Mouse (Mus musculus): Measurements from ENCODE around the gene Ext2. TPM values are rescaled to one million over a fixed set of nuclear protein-coding genes. Genes with fewer than 3 reads are reported as not detected.
A peak's percentile ranks its signal among the peaks of the same experiment; 100 is the strongest.

Ext2 gene
- total RNA-seq, 2 experiments from 2014 or later: 39.6 to 41.5 TPM

DNA sequence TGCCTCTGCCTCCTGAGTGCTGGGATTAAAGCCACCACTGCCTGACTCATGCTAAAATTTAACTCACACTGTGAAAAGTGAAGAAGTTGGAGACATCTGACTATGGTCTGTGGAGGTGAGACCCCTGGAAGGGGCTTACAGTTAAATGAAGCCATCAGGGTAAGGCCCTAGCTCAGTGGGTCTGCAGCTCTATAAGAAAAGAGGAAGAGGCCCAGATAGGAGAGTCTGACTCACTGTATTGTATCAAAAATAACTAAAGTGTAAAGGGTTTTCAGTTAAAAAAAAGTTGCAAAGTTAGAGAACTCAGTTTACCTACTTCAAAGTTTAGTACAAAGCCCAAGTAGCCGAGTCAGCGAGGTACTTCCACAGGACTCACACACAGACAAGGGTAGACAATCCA lies 19.4 kb downstream of the Ext2 start:
- intact Hi-C loops (cut with DNase I): no loop called here
- peak; percentile 5 for DNase-seq
- no peak for TF ChIP-seq CTCF (IDR thresholded peaks at IDR 0.05)
- Histone ChIP-seq H3K27ac (no peak overlapping the region), H3K4me3 (no peak overlapping the region)

DNA sequence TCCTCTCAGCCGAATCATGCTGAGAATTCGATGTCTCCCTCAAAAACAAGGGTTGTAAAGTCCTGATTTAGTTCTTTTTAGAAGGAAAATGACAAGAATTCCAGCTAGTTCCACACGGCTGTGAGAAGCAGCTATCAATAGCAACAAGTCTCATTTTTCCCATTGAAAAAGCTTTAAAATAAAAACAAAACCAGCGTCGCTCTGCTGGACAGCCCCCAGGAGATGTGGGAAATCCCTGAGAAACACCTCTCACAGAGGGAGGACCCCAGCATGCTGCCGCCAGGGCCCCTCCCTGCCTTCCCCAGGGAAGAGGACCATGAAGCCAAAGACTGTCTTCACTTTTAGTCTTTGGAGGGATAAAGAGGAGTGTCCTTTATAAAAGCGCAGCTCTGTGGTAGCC lies 21.3 kb downstream of the Ext2 start:
- H3K27ac ChIP-seq: peak overlapping the region; percentile 46
- TF ChIP-seq CTCF (IDR thresholded peaks at IDR 0.05): no peak
- peak; percentile 18 for DNase-seq
- intact Hi-C loops (cut with DNase I): no loop called here
- H3K4me3 ChIP-seq: no peak overlapping the region

DNA sequence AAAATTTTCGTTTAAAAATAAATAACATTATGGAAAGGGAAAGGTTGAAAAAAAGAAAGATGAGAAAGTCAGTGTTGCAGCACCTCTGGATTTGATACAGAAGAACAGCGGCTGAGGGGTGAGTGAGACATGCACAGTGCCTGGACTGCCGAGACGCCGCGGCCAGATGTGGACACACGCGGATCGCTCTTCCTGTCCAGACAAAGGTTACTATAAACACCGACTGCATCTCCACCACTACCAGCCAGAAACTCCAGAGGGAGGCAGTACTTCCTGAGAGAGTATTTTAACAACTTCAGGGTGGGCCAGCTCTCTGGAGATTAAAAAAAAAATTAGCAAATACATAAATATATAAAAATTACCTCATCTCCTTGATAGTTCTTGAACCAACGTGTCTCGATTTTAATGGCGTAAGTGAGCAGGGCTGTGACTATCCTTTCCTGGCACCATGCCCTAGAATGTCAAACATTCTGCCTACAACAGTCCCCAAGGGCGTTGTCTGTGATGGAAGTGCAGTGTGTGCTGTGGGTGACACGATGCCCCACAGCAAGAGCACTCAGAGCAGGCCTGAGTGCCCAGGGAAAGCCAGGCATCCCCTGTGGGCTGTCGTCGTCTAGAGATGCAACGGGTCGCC lies 25.1 kb downstream of the Ext2 start:
- intact Hi-C loops (cut with DNase I): no loop called here

DNA sequence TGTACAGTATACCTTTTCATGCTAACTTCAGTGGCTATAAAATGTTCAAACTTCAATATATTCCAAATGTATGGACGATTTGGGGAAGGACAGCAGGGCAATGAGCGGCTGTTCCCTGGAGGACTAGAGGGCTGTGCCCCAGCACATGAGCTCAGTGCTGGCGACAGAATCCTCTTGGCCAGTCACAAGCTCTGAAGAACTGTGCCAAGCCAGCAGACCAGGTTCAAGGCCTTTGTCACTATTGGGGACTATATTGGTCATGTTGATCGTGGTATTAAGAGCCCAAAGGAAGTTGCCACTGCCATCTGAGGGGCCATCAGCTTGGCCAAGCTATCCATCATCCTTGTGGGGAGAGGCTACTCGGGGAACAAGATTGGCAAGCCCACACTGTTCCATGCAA lies 28.0 kb downstream of the Ext2 start:
- Histone ChIP-seq H3K4me3 (no peak overlapping the region), H3K27ac (no peak overlapping the region)
- intact Hi-C loops (cut with DNase I): no loop called here
- peak; percentile 30 for DNase-seq
- TF ChIP-seq CTCF (IDR thresholded peaks at IDR 0.05): no peak

More for the DNA sequence above, 25.1 kb downstream of the Ext2 start:
- TF ChIP-seq CTCF (IDR thresholded peaks at IDR 0.05): no peak
- Histone ChIP-seq H3K4me3 (no peak overlapping the region), H3K27ac (no peak overlapping the region)
- peak; percentile 17 for DNase-seq

DNA sequence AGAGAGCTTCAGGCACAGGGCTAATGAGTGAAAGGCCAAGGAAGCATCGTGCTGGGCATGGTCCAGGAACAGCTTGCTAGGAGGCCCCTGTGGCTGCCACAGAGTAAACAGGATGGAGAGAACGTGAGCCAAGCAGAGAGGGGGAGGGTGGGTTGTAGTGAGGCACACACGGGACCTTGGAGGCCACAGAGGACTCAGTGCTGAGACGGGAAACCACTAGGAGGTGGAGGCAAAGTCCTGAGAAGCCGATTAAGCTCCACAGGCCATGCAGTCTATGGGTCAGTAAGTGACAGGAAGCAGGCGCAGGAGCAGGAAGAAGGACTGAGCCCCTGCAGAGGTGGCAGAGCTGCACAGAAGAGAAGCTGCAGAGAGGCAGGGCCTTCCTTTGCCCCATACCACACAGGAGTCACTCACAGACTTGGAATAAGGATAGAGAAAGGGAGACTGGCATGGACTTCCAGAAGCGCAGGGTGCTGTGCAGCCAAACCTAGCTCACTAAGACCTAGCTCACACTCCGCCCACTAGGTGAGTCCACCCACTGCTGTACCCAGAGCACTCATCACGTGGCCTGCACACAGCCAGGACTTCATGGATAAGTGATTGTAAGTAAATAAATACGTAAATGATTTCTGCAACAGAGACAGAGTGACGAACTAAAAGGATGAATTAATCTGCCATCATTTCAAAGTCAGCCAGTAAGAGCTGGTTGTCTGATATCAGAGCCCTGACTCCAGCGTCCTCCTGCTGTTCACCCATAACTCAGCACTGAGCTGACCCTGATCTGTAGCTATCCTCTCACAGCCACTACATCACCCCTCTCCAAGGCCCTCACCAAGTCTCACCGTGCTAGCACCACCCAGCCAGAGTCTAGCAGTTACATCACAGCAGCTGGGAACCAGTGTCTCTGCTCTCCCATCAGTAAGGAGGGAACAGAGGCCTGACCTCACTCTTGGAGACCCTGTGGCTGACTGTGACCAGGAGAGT lies 30.6 kb downstream of the Ext2 start:
- DNase-seq: peak; percentile 81
- intact Hi-C loops (cut with DNase I): no loop called here
- peak overlapping the region; percentile 63 for H3K27ac ChIP-seq
- no peak overlapping the region for H3K4me3 ChIP-seq
- TF ChIP-seq CTCF (IDR thresholded peaks at IDR 0.05): no peak

DNA sequence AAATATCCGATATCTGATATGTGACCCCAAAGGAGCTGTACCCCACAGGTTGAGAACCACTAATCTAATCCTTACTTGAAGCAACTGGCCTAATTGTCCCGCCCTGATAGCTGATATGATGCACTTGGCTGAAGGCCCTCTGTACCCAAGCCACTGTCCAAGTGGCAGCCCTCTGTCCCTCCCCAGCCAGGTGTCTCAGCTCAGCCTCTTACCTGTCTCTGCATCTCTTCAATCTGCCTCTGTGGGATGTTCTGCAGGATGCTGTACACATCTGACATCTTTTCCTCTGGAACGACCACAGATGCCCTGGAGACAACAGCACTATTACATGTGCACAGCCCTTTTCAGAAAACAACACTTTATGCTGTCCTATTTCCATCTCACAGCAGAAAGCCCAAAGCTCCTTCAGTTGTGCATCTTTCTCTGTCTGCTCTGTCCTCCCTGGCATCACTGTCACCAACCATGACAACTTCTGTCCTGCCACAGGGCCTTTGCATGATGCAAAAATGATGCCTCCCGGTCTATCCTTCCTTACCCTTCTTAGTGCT lies 31.5 kb downstream of the Ext2 start:
- Histone ChIP-seq H3K27ac (peak overlapping the region; percentile 63), H3K4me3 (no peak overlapping the region)
- no peak for TF ChIP-seq CTCF (IDR thresholded peaks at IDR 0.05)
- intact Hi-C loops (cut with DNase I): no loop called here
- peak; percentile 15 for DNase-seq

DNA sequence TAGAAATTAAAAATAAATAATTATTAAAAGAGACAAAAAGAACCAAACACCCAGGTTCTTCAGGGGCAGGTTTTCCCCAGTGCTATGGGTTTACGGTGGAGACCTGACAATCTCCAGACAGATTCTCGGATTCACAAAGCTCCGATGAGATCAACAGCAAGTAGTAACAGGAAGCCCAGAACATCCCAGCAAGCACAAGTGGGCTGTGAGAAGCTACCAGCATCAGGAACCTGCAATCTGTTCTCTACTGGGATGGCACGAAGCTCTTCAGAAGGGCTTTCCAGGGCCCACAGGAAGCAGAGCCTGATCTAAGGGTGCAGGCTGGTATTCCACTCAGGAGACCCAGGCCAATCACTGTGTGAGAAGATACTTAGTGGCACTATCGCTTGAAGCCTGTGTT lies 33.8 kb downstream of the Ext2 start:
- Histone ChIP-seq H3K27ac (no peak overlapping the region), H3K4me3 (no peak overlapping the region)
- intact Hi-C loops (cut with DNase I): loop anchor here (5.0 kb wide), 1 partner anchor 71 kb away; no protein-coding TSS in a partner anchor
- no peak for TF ChIP-seq CTCF (IDR thresholded peaks at IDR 0.05)
- DNase-seq: peak; percentile 3

DNA sequence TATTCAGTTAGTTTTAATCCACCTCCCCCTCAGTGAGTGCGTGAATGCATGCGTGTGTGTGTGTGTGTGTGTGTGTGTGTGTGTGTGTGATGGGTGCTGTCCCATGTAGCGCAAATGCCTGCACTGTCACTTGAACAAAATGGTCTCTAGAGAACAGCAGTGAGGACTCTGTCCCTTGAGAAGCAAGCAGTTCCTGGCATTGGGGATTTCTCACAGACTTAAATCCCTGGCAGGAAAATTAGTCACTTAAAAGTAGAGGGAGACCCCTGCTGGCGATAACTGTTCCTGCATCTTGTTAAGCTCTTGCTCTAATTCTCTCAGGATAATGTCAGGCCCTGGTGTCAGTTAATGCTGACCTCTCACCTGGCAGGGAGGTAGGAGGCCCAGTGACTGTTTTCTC lies 36.2 kb downstream of the Ext2 start:
- DNase-seq: peak; percentile 78
- Histone ChIP-seq H3K27ac (peak overlapping the region; percentile 32; the same call in 1 of the 2 replicates), H3K4me3 (no peak overlapping the region)
- intact Hi-C loops (cut with DNase I): loop anchor here (1.0 to 5.0 kb wide), 3 partner anchors 69 to 311 kb away; no protein-coding TSS in a partner anchor
- peak; percentile 88 for TF ChIP-seq CTCF (IDR thresholded peaks at IDR 0.05)

DNA sequence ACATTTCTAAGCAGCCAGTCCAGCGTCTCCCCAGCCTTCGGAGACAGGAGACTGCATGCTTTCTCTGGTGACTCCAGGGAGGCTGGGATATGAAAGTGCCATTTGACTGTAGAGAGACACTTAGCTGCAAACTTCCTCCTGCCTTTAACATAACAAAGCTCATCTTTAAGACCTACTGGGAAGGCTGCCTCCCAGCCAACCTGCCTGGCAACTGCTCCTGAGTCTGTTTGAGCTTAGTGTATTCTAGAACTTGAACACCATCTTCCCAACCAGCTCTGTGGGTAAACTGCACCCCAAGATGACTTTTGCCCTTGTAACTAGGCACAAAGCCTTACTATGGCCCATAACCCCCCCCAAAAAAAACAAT lies 37.0 kb downstream of the Ext2 start:
- Histone ChIP-seq H3K27ac (peak overlapping the region; percentile 32; the same call in 1 of the 2 replicates), H3K4me3 (no peak overlapping the region)
- intact Hi-C loops (cut with DNase I): loop anchor here (5.0 kb wide), 1 partner anchor 68 kb away; no protein-coding TSS in a partner anchor
- TF ChIP-seq CTCF (IDR thresholded peaks at IDR 0.05): no peak
- peak; percentile 12 for DNase-seq

DNA sequence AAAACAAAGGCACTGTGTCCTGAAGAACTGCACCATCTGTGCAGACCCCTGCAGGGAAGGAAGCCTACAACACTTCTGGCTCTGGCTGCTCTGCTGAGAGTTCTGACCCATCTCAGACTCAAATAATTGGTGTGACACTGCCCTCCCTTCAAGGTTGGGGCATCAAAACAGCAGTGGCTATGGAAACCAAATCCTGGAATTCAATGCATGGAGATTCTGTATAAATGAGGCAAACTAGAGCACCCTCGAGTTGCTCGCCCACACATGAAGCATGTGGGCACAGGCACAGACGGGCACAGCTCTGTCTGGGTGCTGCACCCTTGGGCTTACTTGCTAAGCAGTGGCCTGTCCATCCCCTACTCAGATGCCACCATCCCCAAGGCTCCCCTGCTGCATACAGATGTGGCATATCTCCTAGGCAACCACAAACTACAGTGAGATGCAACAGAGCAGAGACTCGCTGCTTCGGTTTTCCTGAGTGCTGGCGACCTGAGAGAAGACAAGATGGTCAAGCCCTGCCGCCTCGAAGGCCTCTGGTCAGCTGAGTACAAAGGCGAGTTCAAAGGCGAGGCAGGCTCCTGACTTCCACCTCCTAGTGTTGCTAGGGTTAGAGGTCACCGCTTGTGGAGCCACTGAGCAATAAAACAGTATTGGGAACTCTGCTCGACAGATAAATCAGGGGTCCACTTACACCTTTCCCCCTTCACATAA lies 37.5 kb downstream of the Ext2 start:
- H3K27ac ChIP-seq: no peak overlapping the region
- no peak overlapping the region for H3K4me3 ChIP-seq
- DNase-seq: peak; percentile 7
- intact Hi-C loops (cut with DNase I): loop anchor here (5.0 kb wide), 1 partner anchor 68 kb away; no protein-coding TSS in a partner anchor
- no peak for TF ChIP-seq CTCF (IDR thresholded peaks at IDR 0.05)

DNA sequence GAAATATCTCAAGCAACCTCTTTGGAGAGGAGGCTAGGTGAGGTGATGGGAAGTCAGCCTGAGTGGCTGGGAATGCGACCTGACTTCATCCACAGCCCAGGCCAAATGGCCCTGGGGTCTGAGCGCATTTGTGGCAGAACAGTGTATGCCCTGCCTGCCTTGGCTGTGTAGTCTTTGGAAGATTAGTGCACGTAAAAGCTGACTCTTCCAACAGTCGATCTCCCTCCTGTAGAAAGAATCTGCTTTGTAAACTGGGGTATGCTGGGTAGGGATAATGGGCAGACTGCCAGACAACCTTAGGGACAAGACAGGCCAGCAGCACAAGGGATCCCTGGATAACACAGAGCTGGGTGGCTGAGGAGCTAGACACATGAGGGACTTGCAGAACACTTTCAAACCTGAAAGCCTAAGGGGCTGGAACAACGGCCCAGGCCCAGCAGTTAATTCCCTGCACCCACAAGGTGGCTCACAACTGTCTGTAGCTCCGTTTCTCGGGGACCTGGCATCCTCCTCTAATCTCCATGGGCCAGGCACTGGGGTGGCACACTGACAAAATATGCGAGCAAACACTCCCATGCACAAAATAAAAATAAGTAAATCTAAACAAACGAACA lies 38.3 kb downstream of the Ext2 start:
- intact Hi-C loops (cut with DNase I): no loop called here

DNA sequence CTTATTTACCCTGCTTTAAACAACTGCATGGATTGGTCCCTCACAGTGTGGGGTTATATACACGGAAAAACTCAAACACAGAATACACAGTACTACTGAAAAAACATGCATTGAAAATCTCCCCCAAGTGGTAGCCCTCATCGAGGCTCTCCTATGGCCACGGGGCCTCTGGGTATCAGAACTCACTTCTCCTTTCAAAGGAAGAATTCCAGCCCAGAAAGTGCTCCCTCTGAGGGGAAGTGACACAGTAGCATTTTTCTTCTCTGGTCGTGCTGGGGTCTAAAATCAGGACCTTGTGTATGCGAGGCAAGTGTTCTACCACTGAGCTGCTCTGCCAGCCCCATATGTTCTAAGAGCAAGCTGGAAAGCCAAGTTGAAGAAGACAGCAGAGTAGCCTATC lies 39.7 kb downstream of the Ext2 start:
- no peak for TF ChIP-seq CTCF (IDR thresholded peaks at IDR 0.05)
- no peak overlapping the region for H3K27ac ChIP-seq
- H3K4me3 ChIP-seq: no peak overlapping the region
- intact Hi-C loops (cut with DNase I): no loop called here
- peak; percentile 8 for DNase-seq

More for the DNA sequence above, 38.3 kb downstream of the Ext2 start:
- Histone ChIP-seq H3K4me3 (no peak overlapping the region), H3K27ac (no peak overlapping the region)
- TF ChIP-seq CTCF (IDR thresholded peaks at IDR 0.05): no peak
- peak; percentile 15 for DNase-seq

Measured in gastrocnemius, adult 2 months (tissue).